Mouse (Mus musculus): ENCODE measurements around the gene Strip1.

DNA sequence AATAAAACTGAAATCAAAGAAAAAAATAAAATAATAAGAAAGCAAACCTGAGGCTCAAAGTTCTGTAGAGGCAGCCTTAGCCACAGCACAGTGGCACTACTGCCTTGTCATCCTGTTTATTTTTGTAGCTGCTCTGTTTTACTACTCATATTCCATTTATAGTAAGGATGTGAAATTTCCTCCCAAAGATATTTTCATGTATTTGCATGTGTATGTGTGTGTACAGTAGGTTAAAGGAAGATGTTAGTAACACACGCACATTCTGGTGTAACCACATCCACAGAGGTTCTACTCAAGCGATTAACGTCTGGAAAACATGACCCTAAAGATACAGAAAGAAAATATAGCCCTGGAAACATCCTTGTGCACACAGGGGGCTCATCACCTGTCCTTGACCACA is 54.7 kb downstream of the Strip1 start:
- TF ChIP-seq POLR2A (IDR thresholded peaks at IDR 0.05; ENCODE audit: control insufficient read depth, extremely low read depth, insufficient read depth, low read length, poor library complexity): no peak
- TF ChIP-seq CTCF (IDR thresholded peaks at IDR 0.05; ENCODE audit: borderline replicate concordance, control insufficient read depth, extremely low read depth, insufficient read depth, low read length, poor library complexity): no peak

Measured in thymus, adult 2 months (tissue).